Mouse (Mus musculus) cerebellum, adult 18-20 months (tissue): ENCODE measurements around the gene Lyst.
"Not testable (repeated sequence)": the region's sequence is repeated elsewhere in the genome, so short reads cannot be mapped to it uniquely, and the experiment has no call there.

ENCODE experiments used
- DNase-seq, 2 experiments: peaks; one replicate each; pipeline ENCODE4 v3.0.0; 2021

Gene Lyst

DNA sequence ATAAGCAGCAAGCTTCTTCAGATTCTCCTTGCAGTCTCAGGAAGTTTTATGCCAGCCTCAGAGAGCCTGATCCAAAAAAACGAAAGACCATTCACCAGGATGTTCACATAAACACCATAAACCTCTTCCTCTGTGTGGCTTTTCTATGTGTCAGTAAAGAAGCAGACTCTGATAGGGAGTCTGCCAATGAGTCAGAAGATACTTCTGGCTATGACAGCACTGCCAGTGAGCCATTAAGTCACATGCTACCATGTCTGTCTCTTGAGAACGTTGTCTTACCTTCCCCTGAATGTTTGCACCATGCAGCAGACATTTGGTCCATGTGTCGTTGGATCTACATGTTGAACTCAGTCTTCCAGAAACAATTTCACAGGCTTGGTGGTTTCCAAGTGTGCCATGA is 47.4 kb downstream of the Lyst start:
- DNase-seq = no peak

DNA sequence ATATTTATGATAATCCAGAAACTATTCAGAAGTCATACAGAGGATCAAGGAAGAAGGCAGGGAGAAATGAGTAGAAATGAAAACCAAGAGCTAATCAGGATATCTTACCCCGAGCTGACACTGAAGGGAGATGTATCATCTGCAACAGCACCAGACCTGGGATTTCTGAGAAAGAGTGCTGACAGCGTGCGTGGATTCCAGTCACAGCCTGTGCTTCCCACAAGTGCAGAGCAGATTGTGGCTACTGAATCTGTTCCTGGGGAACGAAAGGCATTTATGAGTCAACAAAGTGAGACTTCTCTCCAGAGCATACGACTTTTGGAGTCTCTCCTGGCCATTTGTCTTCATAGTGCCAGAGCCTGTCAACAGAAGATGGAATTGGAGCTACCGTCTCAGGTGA is 47.8 kb downstream of the Lyst start:
- DNase-seq = no peak

DNA sequence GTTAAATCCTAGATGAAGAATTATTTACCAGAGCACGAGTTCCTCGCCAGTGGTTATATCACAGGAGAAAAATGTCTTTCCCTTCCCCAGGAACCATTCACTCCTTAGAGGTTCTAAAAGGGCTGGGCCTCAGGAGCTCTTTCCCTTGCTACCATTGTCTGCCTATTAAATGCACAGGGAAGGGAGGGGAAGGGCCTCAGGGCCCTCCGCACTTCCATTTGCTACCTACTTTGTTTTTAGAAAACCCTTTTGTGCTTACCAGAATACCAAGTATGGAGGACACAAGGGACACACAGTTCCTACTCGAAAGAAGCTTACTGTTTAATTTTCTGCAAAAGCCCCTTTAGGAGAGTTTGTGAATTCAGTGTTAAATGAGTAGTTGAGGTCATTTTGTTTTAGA is 48.5 kb downstream of the Lyst start:
- no peak for DNase-seq

GRCm38 (mm10) chr13:13647296-13647695 is 57.1 kb downstream of the Lyst start:
- DNase-seq = no peak

DNA sequence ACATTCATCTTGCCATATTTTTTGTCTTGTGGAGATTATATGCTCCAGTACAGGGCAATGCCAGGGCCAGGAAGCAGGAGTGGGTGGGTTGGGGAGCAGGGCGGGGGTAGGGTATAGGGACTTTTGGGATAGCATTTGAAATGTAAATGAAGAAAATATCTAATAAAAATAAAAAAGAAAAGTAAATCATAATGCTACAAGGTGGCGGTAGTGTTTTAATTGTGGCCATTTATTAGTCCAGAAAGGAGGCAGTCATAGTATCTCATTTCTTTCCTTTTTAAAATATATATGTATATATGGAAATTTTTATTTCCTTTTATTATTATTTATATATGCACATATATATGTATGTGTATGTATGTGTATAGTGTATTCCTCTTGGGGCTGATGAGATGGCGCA is 65.3 kb downstream of the Lyst start:
- DNase-seq = no peak

GRCm38 (mm10) chr13:13666103-13666502 is 75.9 kb downstream of the Lyst start:
- DNase-seq = not testable (repeated sequence)

DNA sequence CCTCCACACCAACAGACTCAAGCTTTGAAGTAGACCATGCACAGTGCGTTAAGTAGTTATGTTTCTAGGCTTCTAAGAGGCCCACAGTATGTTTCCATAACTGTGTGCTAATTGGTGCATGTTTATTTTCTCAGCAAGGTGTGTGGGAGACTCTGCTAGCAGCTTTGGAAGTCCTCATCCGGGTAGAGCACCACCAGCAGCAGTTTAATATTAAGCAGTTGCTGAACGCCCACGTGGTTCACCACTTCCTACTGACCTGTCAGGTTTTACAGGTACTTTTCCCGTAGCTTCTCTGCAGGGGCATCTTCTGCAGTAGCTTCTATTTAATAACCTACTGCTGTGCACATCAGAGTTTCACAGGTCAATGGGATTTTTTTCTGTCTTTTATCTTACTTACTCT is 80.5 kb downstream of the Lyst start:
- DNase-seq = no peak

DNA sequence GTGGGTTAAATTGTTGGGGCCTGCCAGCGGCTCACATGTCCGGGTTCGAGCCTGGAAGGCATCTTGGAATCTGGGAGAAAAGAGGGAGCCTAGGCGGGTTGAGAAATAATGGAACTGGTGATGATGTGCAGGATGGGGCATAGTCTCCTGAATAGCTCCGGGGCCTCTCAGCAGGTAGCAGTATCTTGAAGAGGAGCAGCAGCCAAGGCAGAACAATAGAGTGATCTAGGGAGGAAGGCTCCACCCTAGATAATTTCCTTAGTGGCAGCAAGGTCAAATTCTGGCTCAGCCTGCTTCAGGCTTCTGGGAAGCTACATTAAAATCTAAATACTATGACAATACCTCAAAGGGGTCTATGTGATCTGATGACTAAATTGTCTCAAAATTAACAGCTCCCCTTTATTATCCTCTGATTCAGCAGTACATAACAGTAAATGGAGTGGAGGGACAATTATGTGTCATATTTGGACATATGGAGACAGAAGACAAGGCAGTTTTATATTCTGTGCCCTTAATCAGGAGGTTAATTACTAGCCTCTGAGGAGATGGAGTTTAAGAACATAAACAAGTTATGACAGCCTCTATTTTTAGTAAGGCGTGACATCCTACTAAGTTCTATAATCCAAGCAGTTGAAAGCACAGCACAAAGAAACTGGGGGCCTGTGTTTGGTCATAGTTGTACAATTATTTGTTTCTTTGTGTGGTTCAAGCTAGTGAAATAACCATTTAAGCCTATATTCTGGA is 81.6 kb downstream of the Lyst start:
- DNase-seq = no peak

DNA sequence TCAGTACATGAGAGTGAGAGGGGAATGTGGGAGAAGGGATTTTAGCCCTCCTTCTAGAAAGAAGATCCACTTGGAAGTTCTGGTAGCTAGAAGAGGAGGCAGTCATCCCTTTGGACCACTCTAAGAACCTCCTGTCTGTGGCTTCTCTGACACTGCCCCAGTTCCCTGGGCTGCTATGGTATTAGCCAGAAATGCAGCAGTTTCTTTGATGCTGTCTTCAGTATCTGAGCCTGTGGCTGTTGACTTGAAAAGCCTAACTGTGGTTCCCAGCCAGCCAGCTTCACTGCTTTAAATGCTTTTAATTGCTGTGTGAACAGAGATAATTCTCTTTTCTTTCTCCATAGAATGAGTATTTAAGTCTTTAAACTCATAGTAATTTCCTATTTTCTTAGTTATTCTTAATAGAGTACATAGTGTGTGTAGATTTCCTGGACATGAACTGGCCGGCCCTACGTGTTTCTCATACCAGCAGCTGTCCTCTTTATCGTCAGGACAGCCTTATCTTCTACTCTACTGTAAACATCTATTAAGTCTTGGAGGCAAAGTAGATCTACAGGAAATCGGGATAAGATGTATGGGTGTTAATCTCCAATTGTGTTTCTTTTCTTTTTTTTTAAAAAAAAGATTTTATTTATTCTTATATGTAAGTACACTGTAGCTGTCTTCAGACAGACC is 84.6 kb downstream of the Lyst start:
- DNase-seq = no peak

DNA sequence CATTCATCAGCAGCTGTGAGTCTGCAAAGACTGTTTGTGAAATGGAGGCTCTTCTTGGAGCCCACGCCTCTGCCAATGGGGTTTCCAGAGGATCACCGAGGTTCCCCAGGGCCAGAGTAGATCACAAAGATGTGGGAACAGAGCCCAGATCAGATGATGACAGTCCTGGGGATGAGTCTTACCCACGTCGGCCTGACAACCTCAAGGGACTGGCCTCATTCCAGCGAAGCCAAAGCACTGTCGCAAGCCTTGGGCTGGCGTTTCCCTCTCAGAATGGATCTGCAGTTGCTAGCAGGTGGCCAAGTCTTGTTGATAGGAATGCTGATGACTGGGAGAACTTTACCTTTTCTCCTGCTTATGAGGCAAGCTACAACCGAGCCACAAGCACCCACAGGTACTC is 87.7 kb downstream of the Lyst start:
- peak; percentile 16 to 21 for DNase-seq

DNA sequence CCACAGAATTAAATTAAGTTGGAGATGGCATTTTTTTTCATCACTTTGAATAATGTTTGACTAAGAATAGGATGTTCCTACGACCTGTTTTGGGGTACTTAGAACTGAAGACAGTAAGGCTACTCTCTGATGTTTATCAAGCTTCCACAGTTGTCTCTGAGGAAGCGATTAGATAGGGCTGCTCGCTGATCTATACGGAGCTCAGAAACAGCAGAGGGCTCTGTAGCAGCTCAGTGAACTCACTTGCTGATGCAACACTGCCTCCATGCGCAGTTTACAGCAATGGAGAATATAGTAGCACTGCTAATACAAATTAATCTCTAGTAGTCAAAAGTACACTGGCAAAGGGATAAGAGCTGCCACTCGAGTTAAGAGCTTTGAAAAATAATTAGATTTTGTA is 91.4 kb downstream of the Lyst start:
- no peak for DNase-seq

GRCm38 (mm10) chr13:13703476-13703875 is 113.3 kb downstream of the Lyst start:
- DNase-seq = no peak

DNA sequence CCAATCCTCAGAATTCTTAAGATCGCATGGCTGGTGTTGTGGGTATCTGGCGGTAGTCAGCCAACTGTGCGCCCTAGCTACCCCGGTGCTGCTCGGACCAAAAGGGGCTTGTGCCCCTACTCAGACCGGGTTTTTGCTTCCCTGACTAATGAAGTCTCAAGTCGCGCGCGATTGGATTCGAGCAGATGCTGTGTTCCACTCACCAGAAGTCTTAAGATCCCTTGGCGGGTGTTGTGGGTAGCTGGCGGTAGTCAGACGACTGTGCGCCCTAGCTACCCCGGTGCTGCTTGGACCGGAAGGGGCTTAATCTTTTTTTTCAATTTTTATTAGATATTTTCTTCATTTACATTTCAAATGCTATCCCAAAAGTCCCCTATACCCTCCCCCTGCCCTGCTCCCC is 131.2 kb downstream of the Lyst start:
- not testable (repeated sequence) for DNase-seq

DNA sequence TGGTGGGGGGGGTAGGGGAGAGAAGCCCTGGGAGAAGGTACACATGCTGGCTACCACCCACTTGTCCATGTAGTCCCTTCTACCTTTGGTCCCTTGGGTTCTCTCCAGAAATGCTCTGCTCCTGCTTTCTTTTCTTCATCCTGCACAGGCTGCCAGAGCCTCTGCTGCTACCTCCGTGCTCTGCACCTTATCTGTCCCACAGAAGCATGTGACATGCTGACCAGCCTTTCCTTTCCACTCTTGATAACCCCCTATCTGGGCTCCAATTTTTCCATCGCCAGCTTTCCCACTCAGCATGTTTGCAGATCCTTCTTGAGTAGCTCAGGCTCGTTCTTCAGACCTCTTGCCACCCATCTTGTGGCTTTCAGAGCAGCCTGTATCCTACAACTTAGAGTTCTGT is 133.1 kb downstream of the Lyst start:
- DNase-seq = no peak

DNA sequence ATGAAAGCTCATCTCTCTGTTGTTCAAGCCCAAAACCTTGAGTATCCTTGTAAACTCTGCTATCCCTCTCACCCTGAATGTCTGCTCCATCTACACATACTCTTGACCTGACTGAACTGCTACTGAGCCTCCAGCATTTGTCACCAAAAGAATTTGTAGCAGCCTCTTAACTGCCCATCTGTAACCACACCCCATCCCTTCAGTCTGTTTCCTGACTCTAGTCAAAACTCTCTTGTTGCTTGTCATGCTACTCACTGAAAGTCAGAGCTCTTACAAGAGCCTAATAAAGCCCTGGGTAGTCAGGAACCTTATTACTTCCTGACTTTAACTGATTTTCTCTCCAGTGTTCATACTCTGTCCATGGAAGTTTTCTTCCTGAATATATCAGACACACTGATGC is 133.6 kb downstream of the Lyst start:
- DNase-seq = no peak

GRCm38 (mm10) chr13:13739232-13739631 is 149.0 kb downstream of the Lyst start:
- DNase-seq = no peak

DNA sequence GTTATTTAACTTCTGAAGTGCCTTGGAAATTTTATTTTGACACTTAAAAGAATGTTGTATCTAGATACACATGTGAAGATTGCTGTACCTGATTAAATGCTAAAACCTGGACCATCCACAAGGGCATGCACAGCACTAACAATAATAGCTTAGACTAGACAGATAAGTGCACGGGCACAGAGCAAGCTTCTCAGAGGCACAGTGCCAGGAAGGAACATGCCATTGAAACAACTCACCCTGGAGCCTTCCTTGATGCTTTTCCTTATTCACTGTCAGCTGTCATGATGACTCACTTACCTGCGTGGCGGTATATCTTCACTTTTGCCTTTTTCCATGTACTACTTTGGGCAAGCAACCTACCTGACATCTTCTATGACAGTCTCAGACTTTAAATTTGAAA is 155.7 kb downstream of the Lyst start:
- no peak for DNase-seq

DNA sequence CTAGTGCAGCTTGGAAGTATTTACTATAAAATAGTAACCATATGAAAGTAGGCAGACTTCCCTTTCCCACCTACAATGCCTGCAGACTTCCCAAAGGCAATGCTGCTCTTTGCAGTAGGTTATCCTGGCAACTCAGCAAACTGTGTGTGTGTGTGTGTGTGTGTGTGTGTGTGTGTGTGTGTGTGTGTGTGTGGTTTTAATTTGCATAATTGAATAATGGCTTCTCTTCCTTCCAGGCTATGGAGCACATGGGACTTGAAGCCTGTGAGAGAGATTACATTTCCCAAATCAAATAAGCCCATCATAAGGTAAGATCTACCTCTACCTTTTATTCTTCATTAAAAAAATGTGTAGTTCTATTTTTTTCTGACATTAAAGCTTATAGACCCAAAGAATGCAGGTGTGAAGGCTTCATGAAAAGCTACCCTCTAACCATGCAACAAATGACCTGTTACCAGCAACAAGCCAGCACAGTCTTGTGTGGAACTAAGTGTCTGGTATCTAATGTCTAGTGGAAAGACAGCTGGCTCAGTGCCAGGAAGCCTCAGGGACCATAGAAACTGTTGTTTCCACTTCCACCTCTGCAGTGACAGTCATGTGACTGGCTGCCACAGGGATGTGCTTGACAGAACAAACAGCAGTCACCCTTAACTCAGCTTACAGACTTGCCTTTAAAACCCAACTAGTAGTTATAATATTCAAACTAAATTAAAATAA is 185.7 kb downstream of the Lyst start:
- peak in 1 of 2 experiments; percentile 15 for DNase-seq

GRCm38 (mm10) chr13:13777052-13777451 is 186.9 kb downstream of the Lyst start:
- no peak for DNase-seq

DNA sequence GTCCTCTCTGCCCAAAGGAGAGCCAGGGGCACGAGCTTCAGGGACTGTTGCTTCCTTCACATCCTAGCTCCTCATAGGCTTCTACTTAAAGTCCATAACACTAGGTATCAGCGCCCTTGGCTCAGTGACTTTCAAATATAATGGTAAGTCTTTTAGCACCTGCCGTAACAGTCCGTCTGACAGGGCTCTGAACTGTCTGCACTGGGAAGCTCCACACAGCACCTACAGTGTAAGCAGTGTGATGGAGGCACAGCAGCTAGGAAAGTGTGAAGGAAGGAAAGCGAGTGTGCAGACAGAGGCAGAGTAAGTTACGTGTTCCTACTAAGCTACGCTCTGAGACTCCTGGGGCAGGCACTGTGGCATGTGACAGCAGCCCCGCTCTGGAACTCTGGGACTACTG is 187.5 kb downstream of the Lyst start:
- DNase-seq = no peak

DNA sequence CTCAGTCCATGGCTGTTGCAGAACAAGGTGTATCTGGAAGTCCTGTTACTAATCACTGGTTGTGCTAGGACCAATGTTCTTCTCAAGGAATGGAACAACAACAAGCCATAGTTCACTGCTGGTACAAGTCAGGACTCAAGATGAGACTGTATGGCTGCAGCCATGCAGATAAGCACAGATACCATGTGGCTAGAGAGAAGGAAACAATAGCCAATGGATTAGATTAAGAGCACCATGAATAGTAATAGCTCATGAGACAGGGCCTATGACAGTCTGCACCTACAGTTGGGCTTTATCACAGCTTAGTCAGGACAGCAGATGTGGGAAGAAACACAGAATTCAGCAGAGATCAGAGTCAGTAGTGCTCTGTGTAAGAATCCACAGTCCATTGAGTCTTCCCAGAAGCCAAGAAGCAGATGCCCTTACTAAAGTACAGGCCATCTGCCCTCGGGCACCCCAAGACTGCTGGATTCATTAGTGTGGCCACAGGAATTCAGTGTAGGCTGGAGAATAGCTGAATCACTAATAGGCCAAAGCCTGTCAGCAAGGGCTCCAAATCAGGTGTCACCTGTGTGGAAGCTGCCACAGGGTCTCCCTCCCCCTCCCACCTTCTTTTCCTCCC is 188.8 kb downstream of the Lyst start:
- DNase-seq = no peak

- no peak for DNase-seq
These were observed 190.1 kb downstream of the Lyst start for GRCm38 (mm10) chr13:13780271-13780670.

DNA sequence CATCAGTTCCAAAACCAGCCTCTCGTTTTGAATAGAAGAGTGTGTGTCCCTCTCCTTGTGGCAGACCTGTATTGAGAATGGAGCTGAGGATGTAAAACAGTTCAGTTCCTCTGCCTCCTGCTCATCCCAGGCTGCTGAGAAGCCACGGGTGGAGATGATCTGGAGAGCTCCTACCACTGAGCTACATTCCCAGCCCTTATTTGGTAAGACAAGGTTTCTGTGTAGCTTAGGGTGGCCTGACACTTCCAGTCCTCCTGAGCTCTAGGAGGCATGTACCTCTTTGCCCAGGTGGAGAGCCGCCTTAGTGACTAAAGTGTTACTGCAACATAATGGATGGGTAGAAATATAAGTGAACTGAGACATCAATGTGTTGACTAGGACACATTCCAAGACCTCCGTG is 190.8 kb downstream of the Lyst start:
- DNase-seq = no peak

- DNase-seq = no peak
These were observed 193.1 kb downstream of the Lyst start for GRCm38 (mm10) chr13:13783296-13783695.
